Mouse (Mus musculus) ES-Bruce4 (cell line): ENCODE measurements at regions not wholly inside any gene's neighbourhood (a gene's known extent, or its start where the extent isn't known, plus 50 kb on each side); places are given as distances from the start of the nearest gene placed in this dataset.

ENCODE experiments used
- CTCF ChIP-seq: IDR thresholded peaks from one replicate; pipeline ENCODE4 v1.8.1; 2011; ENCODE audit warnings: low read depth, low read length
- EP300 ChIP-seq: IDR thresholded peaks from 2 replicates; pipeline ENCODE4 v1.6.1; 2011; ENCODE audit warnings: low read depth, low read length; ENCODE audit not compliant: insufficient read depth
- POLR2A ChIP-seq: IDR thresholded peaks from one replicate; pipeline ENCODE4 v1.8.1; 2011; ENCODE audit warnings: low read length; ENCODE audit not compliant: insufficient read depth

DNA sequence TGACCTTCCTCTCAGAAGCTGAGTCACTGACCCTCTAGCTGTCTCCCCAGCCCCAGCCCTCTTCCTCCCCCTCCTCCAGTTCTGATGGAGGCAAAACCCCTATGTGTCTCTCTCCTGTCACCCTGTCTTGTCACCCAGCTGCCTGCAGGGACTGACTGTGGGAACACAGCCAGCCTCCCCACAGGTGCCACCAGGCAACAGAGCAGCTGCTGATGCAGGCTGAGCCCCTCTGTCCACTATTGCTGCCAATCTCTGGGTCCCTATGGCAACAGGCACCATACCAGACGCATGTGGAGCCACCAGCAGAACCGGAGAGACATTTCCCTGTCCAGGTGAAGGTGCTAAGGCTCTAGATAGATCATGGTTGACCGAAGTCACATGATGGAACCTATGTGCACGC lies 66.0 kb upstream of the Wnt4 start:
- TF ChIP-seq EP300, result no peak
- TF ChIP-seq CTCF, result no peak
- no peak for TF ChIP-seq POLR2A
